Mouse (Mus musculus) G1E (cell line): ENCODE data around the gene Ccnl1.

Experiments used
- CTCF ChIP-seq: IDR thresholded peaks from 2 replicates; pipeline ENCODE4 v1.5.1; 2012; ENCODE audit warnings: low read depth, low read length, inconsistent platforms, mixed read lengths
- POLR2AphosphoS5 ChIP-seq: IDR thresholded peaks from 2 replicates; pipeline ENCODE4 v1.6.1; 2012; ENCODE audit warnings: low read depth, low read length, inconsistent platforms; ENCODE audit not compliant: insufficient replicate concordance
- TAL1 ChIP-seq: conservative IDR thresholded peaks from 2 replicates; pipeline ENCODE4 v1.6.1; 2012; ENCODE audit warnings: low read depth, low read length, inconsistent platforms, mixed read lengths

GRCm38 (mm10) chr3:65911265-65911664, 46.8 kb downstream of the Ccnl1 start:
- TF ChIP-seq CTCF (no peak), POLR2AphosphoS5 (no peak), TAL1 (no peak)
